Mouse (Mus musculus): ENCODE measurements around the gene Ccdc113.

- TF ChIP-seq CTCF (IDR thresholded peaks at IDR 0.05; ENCODE audit: extremely low read depth, insufficient read length, insufficient replicate concordance, low read depth, low read length) = no peak
- TF ChIP-seq POLR2A (IDR thresholded peaks at IDR 0.05; ENCODE audit: low read depth, low read length) = no peak
These were observed 16.3 kb downstream of the Ccdc113 start for GRCm38 (mm10) chr8:95549871-95550829.
